Mouse (Mus musculus): ENCODE measurements around the gene Stat6.
"Not testable (repeated sequence)": the region's sequence is repeated elsewhere in the genome, so short reads cannot be mapped to it uniquely, and the experiment has no call there.

Gene Stat6

DNA sequence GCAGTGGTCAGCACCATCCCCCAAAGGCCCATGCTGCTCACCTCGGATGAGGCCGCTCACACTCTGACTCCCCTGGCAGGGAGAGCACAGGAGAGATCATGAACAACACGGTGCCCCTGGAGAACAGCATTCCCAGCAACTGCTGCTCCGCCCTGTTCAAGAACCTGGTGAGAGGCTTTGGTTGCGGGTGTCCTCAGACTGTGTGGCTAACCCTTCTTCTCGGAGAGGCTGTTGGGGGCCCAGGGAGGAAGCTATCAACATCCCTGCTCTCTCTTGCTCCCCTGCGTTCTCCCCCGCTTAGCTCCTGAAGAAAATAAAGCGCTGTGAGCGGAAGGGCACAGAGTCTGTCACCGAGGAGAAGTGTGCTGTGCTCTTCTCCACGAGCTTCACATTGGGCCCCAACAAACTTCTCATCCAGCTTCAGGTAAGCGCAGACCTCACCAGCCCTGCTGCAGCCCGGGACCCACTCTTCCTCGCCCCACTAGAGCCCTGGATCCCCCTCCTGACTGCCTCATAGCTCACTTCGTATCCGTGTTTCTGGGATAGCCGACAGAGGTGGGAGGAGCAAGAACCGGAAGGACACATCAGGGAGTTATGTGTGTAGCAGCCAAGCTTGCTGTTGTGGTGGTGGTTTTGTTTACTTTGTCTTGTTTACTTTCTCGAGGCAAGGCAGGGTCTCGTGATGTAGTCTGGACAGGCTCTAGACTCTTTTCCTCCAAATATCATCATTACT is 10.3 kb downstream of the Stat6 start:
- DNase-seq (ENCODE audit: low spot score in 2 of 2) = no peak

DNA sequence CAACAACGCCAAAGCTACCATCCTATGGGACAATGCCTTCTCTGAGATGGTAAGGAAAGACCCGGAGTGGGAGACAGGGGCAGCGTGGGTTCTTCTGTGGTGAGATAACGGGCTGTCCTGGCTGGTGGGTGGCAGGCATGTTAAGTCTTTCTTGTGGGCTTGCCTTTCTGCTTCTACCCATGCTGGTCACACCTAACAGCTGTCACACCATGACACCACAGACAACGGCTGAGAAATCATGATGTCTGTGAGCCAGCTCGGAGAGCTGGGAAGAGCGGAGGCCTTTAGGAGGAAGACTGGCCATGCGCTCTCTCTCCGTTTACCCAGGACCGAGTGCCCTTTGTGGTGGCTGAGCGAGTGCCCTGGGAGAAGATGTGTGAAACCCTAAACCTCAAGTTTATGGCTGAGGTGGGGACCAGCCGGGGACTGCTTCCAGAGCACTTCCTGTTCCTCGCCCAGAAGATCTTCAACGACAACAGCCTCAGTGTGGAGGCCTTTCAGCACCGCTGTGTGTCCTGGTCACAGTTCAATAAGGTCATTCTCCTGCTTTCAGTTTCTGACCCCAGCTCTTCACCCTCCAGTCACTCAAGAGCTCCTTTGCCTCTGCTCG is 12.3 kb downstream of the Stat6 start:
- peak; percentile 65 to 80 for DNase-seq (ENCODE audit: low spot score in 2 of 2)

DNA sequence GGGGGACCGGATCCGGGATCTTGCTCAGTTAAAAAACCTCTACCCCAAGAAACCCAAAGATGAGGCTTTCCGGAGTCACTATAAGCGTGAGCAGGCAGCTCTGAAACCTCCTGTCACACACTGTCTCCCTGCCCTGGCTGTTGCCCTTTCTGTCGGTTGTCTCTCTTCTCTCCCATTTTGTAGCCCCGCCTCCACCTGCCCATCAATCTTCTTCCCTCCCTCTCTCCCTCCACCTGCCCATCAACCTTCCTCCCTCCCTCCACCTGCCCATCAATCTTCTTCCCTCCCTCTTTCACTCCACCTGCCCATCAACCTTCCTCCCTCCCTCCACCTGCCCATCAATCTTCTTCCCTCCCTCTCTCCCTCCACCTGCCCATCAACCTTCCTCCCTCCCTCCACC is 14.8 kb downstream of the Stat6 start:
- not testable (repeated sequence) for DNase-seq (ENCODE audit: low spot score in 2 of 2)

- DNase-seq (ENCODE audit: low spot score in 2 of 2) = no peak
Observed at GRCm38 (mm10) chr10:127658076-127658475, 15.3 kb downstream of the Stat6 start.

DNA sequence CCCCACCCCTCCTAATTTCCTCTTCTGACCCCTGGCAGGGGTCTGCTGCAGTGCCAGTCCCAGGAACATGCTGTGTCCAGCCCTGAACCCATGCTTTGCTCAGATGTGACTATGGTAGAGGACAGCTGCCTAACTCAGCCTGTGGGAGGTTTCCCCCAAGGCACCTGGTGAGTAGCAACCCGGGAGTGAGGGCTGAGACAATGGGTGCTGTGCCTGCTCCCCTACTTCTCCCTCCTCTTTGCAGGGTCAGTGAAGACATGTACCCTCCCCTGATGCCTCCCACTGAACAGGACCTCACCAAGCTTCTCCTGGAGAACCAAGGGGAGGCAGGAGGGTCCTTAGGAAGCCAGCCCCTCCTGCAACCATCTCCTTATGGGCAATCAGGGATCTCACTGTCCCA is 16.8 kb downstream of the Stat6 start:
- no peak for DNase-seq (ENCODE audit: low spot score in 2 of 2)

DNA sequence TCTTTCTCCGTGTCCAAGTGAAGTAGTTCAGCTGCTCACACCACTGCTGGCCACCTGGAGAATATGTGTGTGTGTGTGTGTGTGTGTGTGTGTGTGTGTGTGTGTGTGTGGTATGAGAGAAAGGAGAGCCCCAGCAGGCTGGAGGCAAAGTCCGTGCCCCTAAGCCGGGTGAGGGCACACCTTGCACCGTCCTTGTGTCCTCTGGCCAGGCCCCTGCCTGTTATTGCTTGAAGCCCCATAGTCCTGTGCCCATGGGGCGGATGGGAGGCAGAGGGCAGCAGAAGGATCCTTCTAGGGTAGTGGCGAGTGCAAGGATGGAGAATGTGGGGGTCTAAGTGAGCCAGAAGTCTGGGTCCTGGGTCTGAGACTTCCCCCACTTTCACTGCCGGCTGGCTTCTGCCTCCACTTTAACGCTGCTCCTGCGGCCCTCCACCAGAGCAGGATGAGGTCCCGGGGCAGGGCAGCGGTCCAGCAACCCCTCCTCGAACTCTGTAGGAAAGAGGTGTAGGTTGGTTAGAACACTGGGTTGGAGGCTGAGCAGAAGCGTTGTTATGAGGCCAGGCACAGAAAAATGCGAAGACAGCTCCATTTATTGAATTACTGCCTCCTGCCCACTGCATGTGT is 18.6 kb downstream of the Stat6 start:
- no peak for DNase-seq (ENCODE audit: low spot score in 2 of 2)

DNA sequence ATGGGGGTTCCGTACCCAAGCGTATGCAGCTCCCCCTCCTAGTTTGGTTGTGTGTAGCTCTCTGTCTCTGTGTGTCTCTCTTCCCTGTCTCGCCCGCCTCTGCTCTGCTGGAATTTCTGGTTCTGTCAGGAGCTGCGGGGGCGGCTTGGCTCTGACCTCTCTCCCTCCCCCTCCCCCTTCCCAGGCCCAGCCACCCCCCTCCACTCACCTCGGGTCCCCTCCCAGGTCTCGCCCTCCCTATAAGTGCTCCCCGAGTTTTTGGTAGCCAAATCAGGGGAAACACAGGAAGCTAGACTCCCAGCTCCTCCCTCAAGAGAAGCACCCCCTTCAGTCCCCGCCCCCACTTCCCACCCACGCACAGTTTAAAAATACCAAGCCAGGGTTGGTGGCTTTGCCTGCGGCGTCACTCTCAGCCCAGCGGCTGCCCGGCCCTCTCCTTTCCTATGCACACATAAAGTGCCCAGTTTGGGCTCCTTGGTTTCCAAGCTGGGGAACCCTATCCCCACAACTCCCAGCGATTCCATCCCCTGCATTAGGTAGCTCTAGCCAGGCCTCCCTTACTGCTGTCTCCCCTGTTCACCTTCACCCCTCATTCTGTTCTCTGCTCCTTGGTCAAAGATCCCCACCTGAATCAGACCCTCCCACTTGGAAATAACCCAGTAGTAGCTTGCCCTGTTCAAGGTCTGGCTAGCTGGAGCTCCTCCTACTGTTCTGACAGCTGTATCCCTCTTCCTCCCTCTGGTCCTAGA is 19.3 kb downstream of the Stat6 start:
- peak; percentile 53 to 56 for DNase-seq (ENCODE audit: low spot score in 2 of 2)

DNA sequence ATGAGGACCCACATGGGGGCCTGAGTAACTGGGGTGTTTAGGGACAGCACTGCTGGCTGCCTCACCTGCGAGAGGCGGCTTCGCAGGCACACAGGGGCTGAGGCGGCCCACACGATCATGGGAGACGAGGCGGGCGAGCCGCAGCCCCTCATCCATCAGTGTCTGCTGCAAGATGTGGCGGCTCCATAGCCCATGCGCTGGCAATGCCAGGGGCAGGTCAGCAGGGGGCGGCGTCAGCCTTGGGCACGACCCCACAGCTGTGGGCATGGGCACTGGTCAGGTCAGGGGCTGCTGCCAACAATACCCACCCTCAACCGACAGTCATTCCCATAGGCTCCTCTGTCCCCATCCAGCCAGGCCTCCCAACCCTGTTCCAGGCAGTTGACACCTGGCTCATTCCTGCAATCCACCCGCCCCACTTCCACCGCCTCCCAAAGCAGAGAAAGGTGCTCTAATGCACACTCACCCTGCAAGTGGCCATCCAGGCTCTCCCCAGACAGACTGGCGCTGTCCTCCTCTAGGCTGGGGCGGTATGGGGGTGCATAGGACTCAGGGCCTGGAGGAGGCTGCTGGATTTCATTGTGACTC is 20.0 kb downstream of the Stat6 start:
- peak; percentile 22 to 51 for DNase-seq (ENCODE audit: low spot score in 2 of 2)

- DNase-seq (ENCODE audit: low spot score in 2 of 2) = no peak
Observed at GRCm38 (mm10) chr10:127663590-127663989, 20.8 kb downstream of the Stat6 start.

GRCm38 (mm10) chr10:127664166-127664565 is 21.4 kb downstream of the Stat6 start:
- no peak for DNase-seq (ENCODE audit: low spot score in 2 of 2)

DNA sequence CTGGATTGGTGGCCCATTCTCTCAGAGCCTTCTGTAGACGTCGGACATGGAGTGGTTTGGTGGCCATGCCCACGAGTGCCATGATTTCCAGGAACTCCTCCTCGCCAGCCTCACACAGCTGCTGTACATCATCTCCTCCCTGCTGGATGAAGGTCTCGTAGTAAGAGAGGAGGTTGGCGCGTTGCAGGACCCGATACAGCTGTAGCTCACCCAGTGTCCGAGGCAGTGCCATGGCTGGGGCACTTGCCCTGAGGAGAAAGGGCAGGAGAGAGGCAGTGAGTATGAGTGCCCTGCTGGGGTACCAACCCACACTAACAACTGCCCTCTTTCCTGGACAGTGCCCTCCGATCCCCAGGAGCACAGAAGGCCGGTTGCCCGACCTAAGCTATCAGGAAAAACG is 22.1 kb downstream of the Stat6 start:
- DNase-seq (ENCODE audit: low spot score in 2 of 2) = no peak

GRCm38 (mm10) chr10:127665366-127666181 is 22.8 kb downstream of the Stat6 start:
- DNase-seq (ENCODE audit: low spot score in 2 of 2) = peak in 1 of 2 experiments; percentile 38

DNA sequence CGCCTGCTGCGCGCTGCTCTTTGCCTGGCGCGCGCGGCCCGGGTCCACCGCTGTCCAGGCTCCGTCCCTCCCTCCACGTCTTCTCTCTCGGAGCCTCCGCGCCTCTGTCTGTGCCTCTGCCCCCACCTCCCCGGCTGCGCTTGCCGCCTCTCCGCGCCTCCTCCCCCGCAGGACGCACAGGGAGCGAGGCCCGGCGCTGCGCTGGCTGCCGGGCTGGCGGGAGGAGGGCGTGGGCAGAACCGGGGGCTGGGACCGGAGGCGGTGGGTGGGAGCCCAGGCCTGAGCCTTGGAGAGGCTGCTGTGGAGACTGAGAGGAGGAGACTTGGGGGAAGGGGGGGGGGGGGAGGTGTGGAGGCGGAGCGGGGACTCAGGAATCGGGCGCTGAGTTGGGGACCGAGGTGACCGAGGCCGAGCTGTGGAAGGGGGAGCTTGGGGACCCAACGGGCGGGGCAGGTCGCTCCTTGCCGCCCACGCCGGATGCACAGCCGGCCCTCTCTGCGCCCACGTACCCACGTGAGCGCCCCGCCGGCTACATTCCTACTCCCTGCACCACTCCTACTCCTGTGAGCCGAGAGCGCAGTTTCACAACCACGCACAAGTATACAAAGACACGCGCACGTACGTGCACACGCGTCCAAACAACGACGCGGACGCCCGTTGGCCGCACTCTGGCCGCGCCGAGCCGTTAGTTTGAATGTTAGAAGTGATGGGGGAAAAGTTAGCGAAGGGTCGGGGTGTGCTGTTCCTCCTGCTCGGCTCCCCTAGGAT is 23.9 kb downstream of the Stat6 start, which contains the start of gene Nemp1:
TSS of gene Nemp1 (plus strand) at position 401 of the 768 bp plus-strand sequence.
- DNase-seq (ENCODE audit: low spot score in 2 of 2) = peak; percentile 72 to 80

DNA sequence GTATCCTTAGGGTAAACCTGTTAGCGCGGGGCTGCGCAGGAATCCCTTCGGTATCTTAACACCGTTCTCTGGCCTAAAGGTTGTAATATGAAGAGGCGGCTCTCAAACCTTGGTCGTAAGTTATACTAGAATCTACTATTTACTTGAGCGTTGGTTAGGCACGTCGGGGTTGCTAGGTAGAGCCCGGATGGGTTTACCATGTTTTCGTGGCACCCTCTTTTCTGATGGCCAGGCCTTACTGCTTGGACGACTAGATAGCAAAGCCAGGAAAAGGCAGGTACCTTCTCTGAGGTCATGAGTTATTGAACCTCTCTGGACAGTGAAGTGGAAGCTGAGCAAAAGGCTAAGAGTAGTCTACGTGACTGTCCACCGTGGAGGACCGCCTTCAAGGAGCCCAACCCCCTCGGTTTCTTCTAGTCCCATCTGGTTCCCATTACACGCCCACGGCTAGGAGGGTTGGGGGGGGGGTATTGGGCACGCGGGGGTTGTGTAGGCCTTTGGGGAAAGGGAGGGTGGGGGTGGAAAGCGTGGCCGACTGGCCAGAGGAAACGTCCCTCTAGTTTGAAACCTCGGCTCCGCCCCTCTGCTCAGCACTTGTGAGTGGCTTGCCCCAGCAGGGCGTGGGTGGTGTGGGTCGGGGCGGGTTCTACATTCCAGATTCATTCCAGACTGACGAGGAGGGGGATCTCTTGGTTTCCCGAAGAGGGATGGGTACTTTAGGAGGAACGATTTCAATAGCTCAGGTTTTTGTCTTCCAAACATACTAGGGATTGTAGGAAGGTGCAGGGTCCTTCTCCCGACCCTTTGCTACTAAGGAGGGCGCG is 24.7 kb downstream of the Stat6 start:
- peak; percentile 82 to 83 for DNase-seq (ENCODE audit: low spot score in 2 of 2)

DNA sequence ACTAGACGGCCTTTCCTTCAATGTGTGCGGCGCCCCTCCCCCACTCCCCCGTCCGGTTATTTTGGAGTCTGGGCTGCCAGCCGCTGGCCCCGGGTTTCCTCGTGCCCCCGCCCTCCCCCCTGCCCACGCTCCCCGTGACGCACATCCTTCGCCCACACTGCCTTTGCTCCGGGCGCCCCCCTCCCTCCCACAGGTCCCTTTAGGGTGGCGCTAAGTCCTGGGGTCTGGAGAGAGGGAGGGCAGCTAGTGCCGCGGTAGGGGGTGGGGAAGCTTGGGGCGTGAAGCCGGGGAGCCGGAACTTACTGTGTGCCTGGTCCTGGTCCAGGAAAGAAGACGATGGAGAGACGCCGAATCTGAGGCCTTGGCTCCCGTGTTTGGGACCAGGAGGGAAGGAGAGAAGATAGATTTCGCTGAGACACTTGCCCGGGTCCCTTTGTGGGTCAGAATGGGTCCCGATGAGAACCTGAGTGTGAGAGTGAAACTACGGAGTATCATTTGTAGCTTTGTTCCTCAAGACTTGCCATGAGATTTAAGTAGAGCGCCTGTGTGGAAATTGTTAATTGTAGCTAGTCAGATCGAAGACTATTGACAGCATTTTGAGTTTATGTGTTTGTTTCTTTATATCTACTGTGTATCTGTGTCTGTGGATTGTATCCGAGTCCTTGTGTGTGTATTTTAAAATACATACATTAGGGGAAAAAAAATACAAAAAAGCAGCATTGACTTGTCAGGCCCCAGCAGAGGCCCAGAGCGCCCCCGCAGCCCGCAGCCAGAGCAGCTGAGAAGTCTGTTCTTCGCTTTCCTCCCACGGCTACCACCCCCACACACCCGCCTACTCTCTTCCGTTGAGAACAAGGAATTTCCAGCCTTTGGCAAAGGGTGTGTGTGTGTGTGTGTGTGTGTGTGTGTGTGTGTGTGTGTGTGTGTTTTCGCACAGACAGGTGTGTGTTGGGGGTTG is 25.6 kb downstream of the Stat6 start, which contains the start of gene Nab2:
TSS of gene Nab2 (minus strand) at position 476 of the 958 bp plus-strand sequence.
- peak; percentile 88 to 90 for DNase-seq (ENCODE audit: low spot score in 2 of 2)

DNA sequence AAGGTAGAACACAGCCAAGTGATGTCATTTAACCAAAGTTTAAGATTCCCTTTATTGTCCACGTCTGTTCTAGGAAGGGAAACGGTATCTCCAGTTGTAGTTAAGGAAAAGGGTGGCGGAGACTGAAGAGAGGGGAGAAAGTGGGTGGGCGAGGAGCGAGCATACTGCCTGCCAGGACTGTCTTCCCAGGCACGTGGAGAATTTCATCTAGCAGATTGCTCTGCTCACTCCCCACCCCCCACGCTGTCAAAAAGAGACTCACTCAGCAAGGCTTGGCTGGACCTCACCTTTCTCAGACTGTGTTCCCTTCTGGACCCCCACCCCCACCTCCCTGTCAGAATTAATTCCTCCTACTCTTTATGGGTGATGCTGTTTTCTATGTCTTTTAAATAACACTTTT is 26.4 kb downstream of the Stat6 start:
- DNase-seq (ENCODE audit: low spot score in 2 of 2) = no peak

- no peak for DNase-seq (ENCODE audit: low spot score in 2 of 2)
Observed at GRCm38 (mm10) chr10:127670185-127670584, 27.4 kb downstream of the Stat6 start.

GRCm38 (mm10) chr10:127671276-127671675 is 28.5 kb downstream of the Stat6 start:
- peak; percentile 55 to 66 for DNase-seq (ENCODE audit: low spot score in 2 of 2)
